Mouse (Mus musculus): ENCODE results near the gene Kctd19. TPM values are rescaled to one million over a fixed set of nuclear protein-coding genes. Genes with fewer than 3 reads are reported as not detected.

Gene Kctd19
- total RNA-seq, 1 experiment from 2014 or later = not detected

DNA sequence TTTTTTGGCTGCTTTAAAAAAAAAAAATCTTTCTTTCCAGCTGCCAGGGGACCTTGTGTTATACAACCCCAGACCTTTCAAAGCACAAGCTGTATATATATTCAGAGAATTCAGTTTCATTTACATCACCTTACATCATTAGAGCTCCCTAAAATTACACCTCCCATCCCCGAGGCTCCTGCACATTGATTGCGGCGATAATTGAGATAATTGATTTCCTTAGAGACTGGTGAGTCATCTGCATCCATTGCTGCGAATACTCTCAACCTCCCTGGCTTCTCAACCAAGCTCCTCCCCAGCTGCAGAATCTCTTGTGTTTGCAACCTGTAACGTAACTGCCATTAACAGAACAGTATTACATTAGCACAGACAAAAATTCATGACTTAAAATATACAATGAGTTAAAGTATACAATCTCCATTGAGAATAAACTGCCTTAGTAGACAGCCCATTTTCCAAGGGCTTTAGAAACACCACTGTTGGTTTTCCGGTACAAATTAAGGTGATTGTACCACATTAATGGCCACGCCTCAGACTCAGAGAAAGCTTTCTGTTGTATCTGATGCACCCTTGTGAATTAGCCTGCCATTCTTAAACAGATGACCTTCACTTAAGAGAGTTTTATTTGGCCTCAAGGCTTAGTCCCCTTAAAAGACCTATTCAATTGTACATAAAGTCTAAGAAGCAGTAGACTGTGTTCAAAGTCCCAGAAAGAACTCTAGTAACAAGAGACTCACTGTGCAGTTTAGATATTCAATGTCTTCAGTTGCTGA, 18.6 kb upstream of the Kctd19 start:
- no peak for ATAC-seq (ENCODE audit: extremely low read depth, insufficient number of reproducible peaks, low FRiP score, poor library complexity, severe bottlenecking)

DNA sequence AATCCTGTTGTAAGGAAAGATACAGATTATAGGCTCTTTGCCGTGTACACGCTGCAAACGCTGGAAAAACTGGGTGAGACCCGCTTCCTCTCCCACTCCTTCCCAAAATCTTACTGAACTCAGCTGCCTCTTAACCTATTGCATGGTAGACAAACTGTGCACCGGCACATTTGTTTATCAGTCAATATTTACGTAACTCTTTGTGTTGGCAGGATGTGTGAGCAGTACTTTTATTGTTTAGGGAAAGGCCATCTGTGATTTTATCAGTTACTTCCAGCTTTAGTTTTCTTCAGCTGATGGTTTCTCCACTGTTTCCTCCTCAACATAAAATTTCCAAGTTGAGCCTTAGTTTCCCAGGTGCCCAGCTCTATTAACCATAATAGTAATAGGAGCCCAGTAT, 13.6 kb upstream of the Kctd19 start:
- ATAC-seq (ENCODE audit: extremely low read depth, insufficient number of reproducible peaks, low FRiP score, poor library complexity, severe bottlenecking) = no peak

DNA sequence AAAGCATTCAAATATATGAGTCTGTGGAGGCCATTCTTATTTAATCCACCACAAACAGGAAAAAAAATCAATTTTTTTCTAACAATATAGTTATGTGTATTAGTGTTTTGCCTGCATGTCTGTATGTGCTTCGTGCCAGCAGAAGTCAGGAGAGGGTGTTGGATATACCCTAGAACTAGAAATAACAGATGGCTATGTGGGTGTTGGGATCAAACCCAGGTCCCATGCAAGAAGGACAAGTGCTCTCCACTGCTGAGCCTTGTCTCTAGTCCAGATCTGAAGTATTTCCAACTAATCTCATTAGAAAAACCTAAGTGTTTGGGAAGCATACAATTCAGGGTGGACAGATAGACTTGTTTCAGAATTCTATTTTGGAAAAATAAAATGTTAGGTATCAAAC, 8.7 kb upstream of the Kctd19 start:
- no peak for ATAC-seq (ENCODE audit: extremely low read depth, insufficient number of reproducible peaks, low FRiP score, poor library complexity, severe bottlenecking)

DNA sequence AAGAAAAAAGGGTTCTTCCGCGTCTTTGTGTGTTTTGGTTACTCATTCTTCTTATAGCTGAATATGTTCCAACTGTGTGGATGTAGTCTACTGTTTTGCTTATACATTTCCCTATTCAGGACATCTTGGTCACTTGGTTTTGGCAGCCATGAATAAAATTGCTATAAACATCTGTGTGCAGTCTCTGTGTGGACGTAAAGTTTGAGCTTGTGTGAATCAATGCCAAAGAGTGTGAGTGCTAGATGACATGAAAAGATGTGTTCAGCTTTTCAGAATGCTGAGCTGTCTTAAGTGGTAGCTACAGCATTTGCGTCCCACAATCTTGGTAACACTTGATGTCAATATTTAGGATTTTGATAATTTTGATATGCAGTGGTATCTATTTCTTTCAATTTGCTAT, 6.5 kb upstream of the Kctd19 start:
- ATAC-seq (ENCODE audit: extremely low read depth, insufficient number of reproducible peaks, low FRiP score, poor library complexity, severe bottlenecking) = no peak

GRCm38 (mm10) chr8:105418992-105419391, 5.7 kb upstream of the Kctd19 start:
- ATAC-seq (ENCODE audit: extremely low read depth, insufficient number of reproducible peaks, low FRiP score, poor library complexity, severe bottlenecking) = no peak

GRCm38 (mm10) chr8:105409947-105410346, 3.4 kb downstream of the Kctd19 start:
- no peak for ATAC-seq (ENCODE audit: extremely low read depth, insufficient number of reproducible peaks, low FRiP score, poor library complexity, severe bottlenecking)

DNA sequence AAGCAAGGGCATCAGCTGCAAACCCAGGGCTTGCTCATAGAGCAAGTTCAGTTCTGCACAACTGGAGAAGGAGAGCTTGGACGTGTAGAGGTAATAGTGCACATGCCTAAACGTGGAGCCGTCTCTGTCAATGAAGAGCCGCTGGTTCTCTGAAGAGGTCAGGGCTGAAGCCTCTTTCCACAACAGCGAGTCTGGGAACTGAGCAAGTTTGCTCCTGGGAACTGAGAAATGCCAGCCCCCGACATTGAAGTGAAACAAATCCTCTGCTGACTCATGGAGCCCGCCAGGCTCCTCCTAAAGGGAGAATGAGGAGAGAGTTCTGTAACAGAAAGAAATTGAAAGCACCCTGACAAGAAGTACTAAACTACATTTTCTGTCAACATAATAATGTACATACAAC, 5.0 kb downstream of the Kctd19 start:
- ATAC-seq (ENCODE audit: extremely low read depth, insufficient number of reproducible peaks, low FRiP score, poor library complexity, severe bottlenecking) = no peak

- ATAC-seq (ENCODE audit: extremely low read depth, insufficient number of reproducible peaks, low FRiP score, poor library complexity, severe bottlenecking) = no peak
Measured at GRCm38 (mm10) chr8:105406416-105406815, 6.9 kb downstream of the Kctd19 start.

DNA sequence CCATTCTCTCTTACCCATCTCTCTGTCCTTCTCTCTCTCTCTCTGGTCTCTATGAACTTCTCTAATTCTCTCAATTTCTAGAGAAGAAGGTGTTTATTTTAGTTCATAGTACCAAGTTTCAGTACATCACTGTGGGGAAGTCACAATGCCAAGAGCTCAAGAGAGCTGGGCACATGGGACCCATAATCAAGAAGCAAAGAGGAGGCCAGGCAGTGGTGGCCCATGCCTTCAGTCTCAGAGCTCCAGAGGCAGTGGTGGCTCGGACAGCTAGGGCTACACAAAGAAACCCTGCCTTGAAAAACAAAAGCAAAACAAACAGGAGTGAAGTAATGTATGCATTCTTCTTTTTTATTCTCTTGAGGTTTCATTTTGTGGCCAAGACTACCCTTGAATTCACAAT, 8.8 kb downstream of the Kctd19 start:
- no peak for ATAC-seq (ENCODE audit: extremely low read depth, insufficient number of reproducible peaks, low FRiP score, poor library complexity, severe bottlenecking)

GRCm38 (mm10) chr8:105403467-105403866, 9.8 kb downstream of the Kctd19 start:
- ATAC-seq (ENCODE audit: extremely low read depth, insufficient number of reproducible peaks, low FRiP score, poor library complexity, severe bottlenecking) = no peak

- ATAC-seq (ENCODE audit: extremely low read depth, insufficient number of reproducible peaks, low FRiP score, poor library complexity, severe bottlenecking) = no peak
Measured at GRCm38 (mm10) chr8:105400016-105400415, 13.3 kb downstream of the Kctd19 start.

- ATAC-seq (ENCODE audit: extremely low read depth, insufficient number of reproducible peaks, low FRiP score, poor library complexity, severe bottlenecking) = no peak
Measured at GRCm38 (mm10) chr8:105397747-105398146, 15.6 kb downstream of the Kctd19 start.

DNA sequence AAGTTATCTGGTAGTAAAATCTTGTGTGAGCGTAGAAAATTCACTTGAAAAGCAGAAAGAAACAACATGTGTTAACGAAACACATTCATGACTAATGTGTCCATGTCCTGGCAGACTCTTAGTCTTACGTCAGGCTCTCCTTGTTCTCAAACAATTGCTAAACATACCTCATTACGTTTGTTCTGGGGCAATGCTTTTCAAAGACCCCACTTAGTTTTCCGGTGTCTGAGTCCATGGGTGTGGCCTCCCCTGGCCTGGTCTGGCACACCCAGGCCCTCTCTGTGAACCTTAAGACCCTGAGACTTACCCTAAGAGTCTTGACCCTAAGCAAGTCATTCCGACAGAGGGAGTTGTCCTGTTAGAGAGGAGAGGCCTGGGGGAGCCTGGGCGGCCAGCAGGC, 19.4 kb downstream of the Kctd19 start:
- no peak for ATAC-seq (ENCODE audit: extremely low read depth, insufficient number of reproducible peaks, low FRiP score, poor library complexity, severe bottlenecking)

DNA sequence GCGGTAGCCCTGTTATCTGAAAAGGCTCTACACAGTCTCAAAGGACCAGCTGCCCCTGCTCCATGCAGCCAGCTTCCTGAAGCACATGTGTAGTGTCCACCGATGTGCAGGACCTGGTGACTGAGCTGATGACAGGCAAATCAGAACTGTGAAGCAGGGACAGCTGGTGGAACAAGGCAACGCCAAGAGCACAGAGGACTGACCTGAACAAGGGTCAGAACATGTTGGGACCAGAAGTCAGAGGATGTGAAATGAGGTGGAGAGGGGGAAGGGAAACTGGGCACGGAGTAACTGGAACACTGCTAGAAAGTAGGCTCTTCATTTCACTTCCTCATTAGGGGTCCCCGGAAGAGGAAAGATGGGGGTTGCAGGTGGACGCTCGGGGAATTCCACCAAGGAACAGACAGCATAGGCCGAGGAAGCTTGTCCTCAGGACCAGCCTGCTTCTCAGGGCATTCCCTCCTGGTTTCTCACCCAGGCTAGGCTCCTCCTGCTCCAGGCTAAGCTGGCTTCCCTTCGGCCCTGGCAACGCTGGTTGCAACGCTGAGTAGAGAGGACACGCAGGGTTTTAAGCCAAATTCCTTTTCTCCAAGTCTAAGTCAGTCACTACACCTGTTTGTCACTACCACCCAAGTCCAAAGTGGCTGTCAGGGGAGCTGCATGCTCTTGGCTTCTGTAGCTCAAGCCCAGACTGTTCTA, 20.1 kb downstream of the Kctd19 start:
- ATAC-seq (ENCODE audit: extremely low read depth, insufficient number of reproducible peaks, low FRiP score, poor library complexity, severe bottlenecking) = no peak

GRCm38 (mm10) chr8:105389096-105389495, 24.2 kb downstream of the Kctd19 start:
- no peak for ATAC-seq (ENCODE audit: extremely low read depth, insufficient number of reproducible peaks, low FRiP score, poor library complexity, severe bottlenecking)

GRCm38 (mm10) chr8:105387151-105387550, 26.2 kb downstream of the Kctd19 start:
- no peak for ATAC-seq (ENCODE audit: extremely low read depth, insufficient number of reproducible peaks, low FRiP score, poor library complexity, severe bottlenecking)

- no peak for ATAC-seq (ENCODE audit: extremely low read depth, insufficient number of reproducible peaks, low FRiP score, poor library complexity, severe bottlenecking)
Measured at GRCm38 (mm10) chr8:105384070-105384469, 29.2 kb downstream of the Kctd19 start.

DNA sequence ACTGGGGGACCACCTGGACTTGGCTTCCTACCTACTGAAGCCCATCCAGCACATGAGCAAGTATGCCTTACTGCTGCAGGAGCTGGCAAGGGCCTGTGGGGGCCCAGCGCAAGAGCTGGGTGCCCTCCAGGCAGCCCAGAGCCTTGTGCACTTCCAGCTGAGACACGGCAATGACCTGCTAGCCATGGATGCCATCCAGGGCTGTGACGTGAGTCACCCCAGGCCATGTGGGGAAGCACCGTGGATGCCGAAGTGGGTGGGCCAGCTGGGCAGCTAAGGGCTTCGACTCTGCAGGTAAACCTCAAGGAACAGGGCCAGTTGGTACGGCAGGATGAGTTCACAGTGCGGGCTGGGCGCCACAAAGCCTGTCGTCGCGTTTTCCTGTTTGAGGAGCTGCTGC, 33.0 kb downstream of the Kctd19 start:
- no peak for ATAC-seq (ENCODE audit: extremely low read depth, insufficient number of reproducible peaks, low FRiP score, poor library complexity, severe bottlenecking)

DNA sequence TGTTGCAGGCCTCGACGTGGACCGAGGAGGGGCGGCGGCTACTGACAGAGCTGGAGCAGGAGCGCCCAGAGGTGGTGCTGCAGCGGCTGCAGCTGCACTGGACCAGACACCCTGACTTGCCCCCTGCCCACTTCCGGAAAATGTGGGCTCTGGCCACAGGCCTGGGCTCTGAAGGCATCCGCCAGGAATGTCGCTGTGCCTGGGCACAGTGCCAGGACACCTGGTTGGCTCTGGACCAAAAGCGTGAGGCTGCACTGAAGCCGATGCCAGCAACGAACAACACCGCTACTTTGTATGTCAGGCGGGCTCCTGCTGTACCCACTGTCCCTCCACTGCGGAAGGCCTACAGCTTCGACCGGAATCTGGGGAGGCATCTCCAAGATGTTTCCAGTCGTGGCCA, 34.6 kb downstream of the Kctd19 start:
- no peak for ATAC-seq (ENCODE audit: extremely low read depth, insufficient number of reproducible peaks, low FRiP score, poor library complexity, severe bottlenecking)

DNA sequence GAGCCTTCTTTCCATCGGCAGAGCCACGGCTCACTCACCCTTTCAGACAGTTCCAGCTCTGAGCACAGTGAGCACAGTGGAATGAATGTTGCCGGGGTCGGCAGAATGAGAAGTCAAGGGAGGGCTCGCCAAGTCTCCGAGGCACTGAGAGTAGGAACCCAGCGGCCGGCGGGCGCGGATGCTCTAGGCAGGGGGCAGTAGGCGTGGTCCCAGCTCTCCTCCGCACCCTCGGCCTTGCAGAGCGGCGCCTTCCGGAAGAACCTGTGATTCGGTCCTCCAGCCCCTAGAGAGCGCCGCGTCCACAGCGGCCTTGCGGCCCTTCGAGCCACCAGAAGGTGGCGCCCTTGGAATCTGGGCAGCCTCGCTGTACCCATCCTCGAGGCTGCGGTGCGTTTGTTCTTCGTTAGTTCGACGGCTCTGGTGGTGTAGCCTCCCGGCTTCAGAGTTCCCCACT, 38.8 kb downstream of the Kctd19 start:
- no peak for ATAC-seq (ENCODE audit: extremely low read depth, insufficient number of reproducible peaks, low FRiP score, poor library complexity, severe bottlenecking)
